Comparison of ENCODE assay signal across 7 mouse cellular contexts in the genomic region with DNA sequence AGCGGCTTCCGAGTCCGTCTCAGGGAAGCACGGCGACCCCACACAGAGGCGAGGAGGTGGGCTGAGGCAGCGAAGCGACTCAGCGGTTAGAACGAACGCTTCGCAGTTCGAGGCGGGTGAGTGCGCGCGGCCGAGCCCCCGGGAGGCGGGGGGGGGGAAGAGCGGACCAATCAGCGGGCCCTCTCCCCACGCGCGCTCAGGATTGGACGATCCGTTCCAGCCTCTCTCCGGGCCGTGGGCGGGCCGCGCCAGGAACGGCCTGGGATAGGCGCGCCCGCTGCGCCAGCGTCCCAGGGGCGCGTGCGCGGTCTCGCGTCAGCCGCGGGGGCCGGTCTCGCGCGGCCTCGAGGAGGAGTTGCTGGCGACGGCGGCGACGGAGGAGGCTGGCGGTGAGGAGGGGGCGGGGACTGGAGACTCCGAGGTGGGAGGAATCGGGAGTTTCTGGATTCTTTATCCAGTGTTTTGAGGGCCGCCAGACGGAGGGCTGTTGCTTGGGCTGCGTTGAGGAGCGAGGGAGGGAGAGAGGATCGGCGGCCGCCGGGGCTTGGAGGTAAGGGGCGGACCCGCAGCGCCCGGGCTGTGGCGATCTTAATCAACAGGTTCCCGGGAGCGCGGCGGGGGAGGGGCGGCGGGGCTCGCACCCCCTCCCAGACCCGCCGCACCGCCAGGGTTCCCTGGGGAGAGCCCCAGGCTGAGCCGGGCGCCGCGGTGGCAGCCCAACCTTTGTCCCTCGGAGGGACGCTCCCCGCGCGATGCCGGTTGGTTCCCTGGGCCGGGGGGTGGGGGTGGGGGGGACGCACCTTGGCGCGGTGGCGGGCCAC. TPM values are rescaled to one million over a fixed set of nuclear protein-coding genes. Genes with fewer than 3 reads are reported as not detected.
A peak's percentile ranks its signal among the peaks of the same experiment; 100 is the strongest.
DNase-seq lines count a peak whose midpoint lies in the region; ATAC-seq lines count a peak whose summit lies in the region.

A gene (plus strand): TSS at position 351 of the 821 bp plus-strand sequence.

- no peaks in the 10 kb centered on the region for H3K36me3 ChIP-seq in intestine, embryonic 15.5 days
- no peaks in the 10 kb centered on the region for H3K36me3 ChIP-seq in midbrain, embryonic 10.5 days

- H3K27me3 ChIP-seq in intestine, embryonic 15.5 days (replicated peaks) = no peaks in the 10 kb centered on the region
- peaks cover 18% of the 10 kb centered on the region for H3K27me3 ChIP-seq in midbrain, embryonic 10.5 days (ENCODE audit: low read depth, poor library complexity, severe bottlenecking)

- peak; percentile 99 for DNase-seq in adrenal gland, adult 2 months
- peak; percentile 94 for DNase-seq in embryo, embryonic 11.5 days (ENCODE audit: low read depth, low spot score)
- peak; percentile 91 to 95 for DNase-seq in gastrocnemius, postnatal 36 days
- DNase-seq in left cerebral cortex, postnatal 25 days (ENCODE audit: low spot score in 2 of 2) = peak; percentile 98
- DNase-seq in midbrain, embryonic 10.5 days (ENCODE audit: low spot score) = peak; percentile 96
- DNase-seq in right cerebral cortex, postnatal 4 days = peak; percentile 95

- H3K27ac ChIP-seq in intestine, embryonic 15.5 days = peak within 1 kb of the TSS; percentile 97
- H3K27ac ChIP-seq in midbrain, embryonic 10.5 days (replicated peaks) = peak within 1 kb of the TSS; percentile 95

- peak within 1 kb of the TSS; percentile 79 for H3K9ac ChIP-seq in intestine, embryonic 15.5 days

- ATAC-seq in intestine, embryonic 15.5 days = peak; percentile 99

- peak within 1 kb of the TSS; percentile 90 for H3K4me2 ChIP-seq in intestine, embryonic 15.5 days (replicated peaks)

- peak within 1 kb of the TSS; percentile 79 for H3K4me3 ChIP-seq in intestine, embryonic 15.5 days (replicated peaks)
- H3K4me3 ChIP-seq in midbrain, embryonic 10.5 days = peak within 1 kb of the TSS; percentile 84

- no peaks in the 10 kb centered on the region for H3K9me3 ChIP-seq in intestine, embryonic 15.5 days
- H3K9me3 ChIP-seq in midbrain, embryonic 10.5 days (replicated peaks) = no peaks in the 10 kb centered on the region

- WGBS in intestine, embryonic 15.5 days = under 1% methylated on average over 90 of the region's 98 CpGs
- under 1% methylated on average over 97 of the region's 98 CpGs for WGBS in midbrain, embryonic 10.5 days

- intact Hi-C loops in gastrocnemius, postnatal 36 days (cut with DNase I) = loop anchor here (5.0 kb wide), 2 partner anchors 44 to 114 kb away; a partner anchor contains a TSS
- intact Hi-C loops in left cerebral cortex, postnatal 25 days (cut with DNase I) = loop anchor here (2.0 kb wide), 2 partner anchors 112 to 522 kb away; a partner anchor contains a TSS

- H3K4me1 ChIP-seq in intestine, embryonic 15.5 days (replicated peaks) = peaks cover 2% of the 10 kb centered on the region; the same call in 1 of the 2 replicates
- peaks cover 20% of the 10 kb centered on the region for H3K4me1 ChIP-seq in midbrain, embryonic 10.5 days

RNA-seq across cellular contexts. Expression of the gene that starts here (rescaled TPM):
- total RNA-seq in adrenal gland, adult 2 months (2021) = 10 to 100 TPM; 26.9 to 36.3 TPM
- 0.33 and 0.36 TPM in 2 replicates for polyA plus RNA-seq in adrenal gland, adult 2 months (2012; rRNA removed)
- total RNA-seq in gastrocnemius, postnatal 36 days (2021) = 10 to 100 TPM; 13.4 to 14.4 TPM
- 21.5 and 25.3 TPM in 2 replicates for polyA plus RNA-seq in intestine, embryonic 15.5 days (2015; fragmentation: Nextera tagmentation; extraction: Ambion mirVana)
- 10 to 100 TPM; 22.4 to 28.3 TPM for total RNA-seq in left cerebral cortex, postnatal 25 days (2021)
- polyA plus RNA-seq in midbrain, embryonic 10.5 days (2016; fragmentation: Nextera tagmentation; extraction: Ambion mirVana) = 29.8 and 30.3 TPM in 2 replicates

Comparison
In these comparisons a context has a peak if more than half of its experiments do, and no peak if none do; other contexts are left out.
1. Peak in every context shown above with its lines: DNase-seq, ATAC-seq, H3K4me3 ChIP-seq and H3K27ac ChIP-seq.
2. RNA of the gene that starts here (polyA plus RNA-seq): 29.8 to 30.3 TPM in midbrain, embryonic 10.5 days and 21.5 to 25.3 TPM in intestine, embryonic 15.5 days; 0.33 to 0.36 TPM in adrenal gland, adult 2 months; every median in the first group is over 10 times any median in the second.